Mouse (Mus musculus) midbrain, postnatal 0 days (tissue): ENCODE data around the gene Gcnt2. TPM values are rescaled to one million over a fixed set of nuclear protein-coding genes. Genes with fewer than 3 reads are reported as not detected.

Experiments
- ATAC-seq: fragments of 200-750 bp; cut with Nextera tagmentation; 2 replicates; pipeline ENCODE4 v1.8.0; 2017; ENCODE audit warnings: moderate number of reproducible peaks, mild to moderate bottlenecking, moderate TSS enrichment, moderate library complexity; ENCODE audit not compliant: low FRiP score
- DNase-seq: peaks from one replicate; pipeline ENCODE4 v3.0.0-alpha.2; 2015; ENCODE audit warnings: low spot score
- H3K27ac ChIP-seq: fragments of 300-500 bp; sonication (generic); 2 replicates; pipeline ENCODE4 v1.5.1; 2014; ENCODE audit warnings: low read depth, mild to moderate bottlenecking, low read length, mixed read lengths
- H3K27me3 ChIP-seq: fragments of 300-500 bp; sonication (generic); 2 replicates; pipeline ENCODE4 v1.6.1; 2014; ENCODE audit warnings: low read length, control low read depth, mixed read lengths; ENCODE audit not compliant: insufficient read depth
- H3K36me3 ChIP-seq: fragments of 300-500 bp; sonication (generic); 2 replicates; pipeline ENCODE4 v1.6.1; 2014; ENCODE audit warnings: low read length, control low read depth, mixed read lengths; ENCODE audit not compliant: insufficient read depth
- H3K4me1 ChIP-seq: fragments of 300-500 bp; sonication (generic); 2 replicates; pipeline ENCODE4 v1.6.1; 2014; ENCODE audit warnings: mild to moderate bottlenecking, control low read depth, antibody characterized with exemption, low read length, mixed read lengths; ENCODE audit not compliant: insufficient read depth
- H3K4me2 ChIP-seq: fragments of 300-500 bp; sonication (generic); 2 replicates; pipeline ENCODE4 v1.6.1; 2014; ENCODE audit warnings: low read depth, mild to moderate bottlenecking, low read length, mixed read lengths; ENCODE audit not compliant: poor library complexity, severe bottlenecking
- H3K4me3 ChIP-seq: fragments of 300-500 bp; sonication (generic); 2 replicates; pipeline ENCODE4 v1.5.1; 2014; ENCODE audit warnings: low read depth, mild to moderate bottlenecking, low read length, moderate library complexity
- H3K9ac ChIP-seq: fragments of 300-500 bp; sonication (generic); replicated peaks from 2 replicates; pipeline ENCODE4 v1.6.1; 2014; ENCODE audit warnings: mild to moderate bottlenecking, low read length, moderate library complexity, mixed read lengths; ENCODE audit not compliant: poor library complexity, severe bottlenecking
- H3K9me3 ChIP-seq: fragments of 300-500 bp; sonication (generic); 2 replicates; pipeline ENCODE4 v1.6.1; 2016; ENCODE audit warnings: low read length, control low read depth
- CTCF ChIP-seq: IDR thresholded peaks from 2 replicates; pipeline ENCODE4 v1.5.1; 2016; ENCODE audit warnings: antibody characterized with exemption, mild to moderate bottlenecking
- WGBS: fragments of 180-500 bp; shearing (Covaris S2); extraction: QIAGEN DNeasy Blood & Tissue Kit; methylation state at CpG from one replicate; pipeline ENCODE4 v1.1.7; 2014; 5-methylcytosine and 5-hydroxymethylcytosine counted together
- polyA plus RNA-seq: library from polyadenylated mRNA; unstranded; fragments of >200 nt; fragmentation: Nextera tagmentation; extraction: Ambion mirVana; gene quantifications from 2 replicates; pipeline ENCODE4 v1.2.1, GENCODE M21; 2015
- total RNA-seq: library from RNA; depleted of rRNA; stranded (reverse); fragments of >200 nt; gene quantifications from 2 replicates; pipeline ENCODE4 v1.2.3, GENCODE M21; 2014

The Gcnt2 gene
- total and polyA plus RNA-seq, 2 experiments from 2014 or later = 2.4 to 10.2 TPM

GRCm38 (mm10) chr13:40851961-40852360, 7.6 kb upstream of the Gcnt2 start:
- H3K4me2 ChIP-seq = no peak overlapping the region
- ATAC-seq (no peak), DNase-seq (no peak)
- 80% methylated on average over 13 of the region's 13 CpGs for WGBS
- H3K4me1 ChIP-seq = no peaks in the 10 kb centered on the region
- no peak overlapping the region for H3K4me3 ChIP-seq
- H3K36me3 ChIP-seq = no peaks in the 10 kb centered on the region
- H3K9ac ChIP-seq = no peak overlapping the region
- TF ChIP-seq CTCF = no peak
- no peaks in the 10 kb centered on the region for H3K9me3 ChIP-seq
- H3K27ac ChIP-seq = no peak overlapping the region
- no peaks in the 10 kb centered on the region for H3K27me3 ChIP-seq

DNA sequence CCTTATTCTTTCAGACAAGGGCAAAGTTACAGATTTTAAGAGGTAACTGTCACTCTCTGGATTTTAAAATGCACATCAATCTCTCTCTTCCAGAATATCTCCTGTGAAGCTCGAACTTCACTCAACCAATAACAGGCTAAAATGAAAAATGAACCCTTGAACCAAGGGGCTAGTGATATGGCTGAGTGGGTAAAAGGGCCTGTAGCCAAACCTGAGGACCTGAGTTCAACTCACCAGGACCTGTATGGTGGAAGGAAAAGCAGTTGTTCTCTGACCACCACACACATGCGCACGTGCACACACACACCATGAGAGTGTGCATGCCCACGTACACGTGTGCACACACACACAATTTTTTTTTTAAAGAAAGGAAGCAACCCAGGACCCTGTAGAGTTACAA, 6.8 kb upstream of the Gcnt2 start:
- Histone ChIP-seq H3K4me3 (no peak overlapping the region), H3K9ac (no peak overlapping the region), H3K4me1 (no peaks in the 10 kb centered on the region), H3K9me3 (no peaks in the 10 kb centered on the region), H3K27me3 (no peaks in the 10 kb centered on the region), H3K4me2 (no peak overlapping the region), H3K27ac (no peak overlapping the region), H3K36me3 (no peaks in the 10 kb centered on the region)
- WGBS = 90% methylated on average over 5 of the region's 5 CpGs
- TF ChIP-seq CTCF = no peak
- no peak for DNase-seq
- no peak for ATAC-seq

DNA sequence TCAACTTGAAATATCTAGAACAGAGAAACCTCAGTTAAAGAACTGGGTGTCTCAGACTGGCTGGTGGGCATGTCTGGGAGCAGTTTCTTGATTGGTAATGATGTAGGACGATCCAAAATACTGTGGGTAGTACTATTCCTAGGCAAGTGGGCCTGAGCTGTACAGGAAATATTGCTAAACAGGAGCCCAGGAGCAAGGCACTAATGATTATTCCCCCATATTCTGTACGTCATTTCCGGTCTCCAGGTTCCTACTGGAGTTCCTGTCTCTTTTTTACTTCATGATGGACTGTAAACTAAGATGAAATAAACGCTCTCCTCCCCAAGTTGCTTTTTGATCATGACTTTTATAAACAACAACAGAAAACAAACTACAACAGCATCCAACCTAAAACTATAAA, 5.7 kb upstream of the Gcnt2 start:
- TF ChIP-seq CTCF = no peak
- Histone ChIP-seq H3K4me3 (peak overlapping the region; percentile 40; the same call in 1 of the 2 replicates), H3K4me1 (no peaks in the 10 kb centered on the region), H3K4me2 (peak overlapping the region; percentile 66), H3K9me3 (no peaks in the 10 kb centered on the region), H3K27ac (no peak overlapping the region), H3K36me3 (no peaks in the 10 kb centered on the region), H3K9ac (no peak overlapping the region), H3K27me3 (no peaks in the 10 kb centered on the region)
- no peak for ATAC-seq
- no peak for DNase-seq
- WGBS = 94% methylated on average over 4 of the region's 4 CpGs

DNA sequence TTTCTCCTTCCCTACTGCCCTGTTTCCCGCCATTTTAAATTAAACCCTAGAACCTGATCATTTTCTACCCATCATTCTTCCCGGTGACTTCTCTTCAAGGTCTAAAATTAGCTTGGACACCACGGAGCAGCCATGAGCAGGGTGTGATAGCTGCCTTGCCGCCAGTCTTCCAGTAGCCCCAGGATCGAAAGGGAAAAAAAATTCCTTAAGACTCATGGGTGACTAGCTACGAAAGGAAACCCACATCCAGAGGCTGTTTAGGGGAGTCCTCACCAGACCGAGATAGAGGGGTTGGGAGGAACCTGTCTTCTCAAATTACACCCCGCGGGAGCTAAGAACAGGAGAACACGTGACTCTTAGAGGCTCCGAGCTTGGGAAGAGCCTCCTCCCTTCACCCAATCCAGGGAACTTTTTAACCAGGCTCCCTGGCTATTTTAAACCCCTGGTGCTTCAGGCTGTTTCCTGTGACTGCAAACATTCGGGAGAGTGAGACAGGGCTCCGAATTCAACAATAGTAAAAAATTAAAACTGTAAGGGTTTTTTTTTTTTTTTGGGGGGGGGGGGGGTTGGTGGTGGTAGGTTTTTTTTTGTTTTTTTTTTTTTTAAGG, 5.0 kb upstream of the Gcnt2 start:
- 2% methylated on average over 13 of the region's 13 CpGs for WGBS
- DNase-seq = peak; percentile 57
- ATAC-seq = no peak

GRCm38 (mm10) chr13:40855266-40855665, 4.3 kb upstream of the Gcnt2 start:
- H3K27ac ChIP-seq = no peak overlapping the region
- no peaks in the 10 kb centered on the region for H3K9me3 ChIP-seq
- no peak for TF ChIP-seq CTCF
- H3K36me3 ChIP-seq = no peaks in the 10 kb centered on the region
- no peak overlapping the region for H3K4me3 ChIP-seq
- ATAC-seq = no peak
- no peak for DNase-seq
- 77% methylated on average over 6 of the region's 6 CpGs for WGBS
- no peaks in the 10 kb centered on the region for H3K4me1 ChIP-seq
- no peak overlapping the region for H3K9ac ChIP-seq
- H3K4me2 ChIP-seq = 0 out of 2 replicates have a peak overlapping the region, but pooled peaks have one; percentile 66
- no peaks in the 10 kb centered on the region for H3K27me3 ChIP-seq

More for the DNA sequence above, 5.0 kb upstream of the Gcnt2 start:
- no peak for TF ChIP-seq CTCF
- peak overlapping the region; percentile 33; the same call in 1 of the 2 replicates for H3K9ac ChIP-seq
- no peaks in the 10 kb centered on the region for H3K27me3 ChIP-seq
- H3K36me3 ChIP-seq = no peaks in the 10 kb centered on the region
- H3K4me3 ChIP-seq = peak overlapping the region; percentile 40
- H3K27ac ChIP-seq = no peak overlapping the region
- peak overlapping the region; percentile 66 for H3K4me2 ChIP-seq
- no peaks in the 10 kb centered on the region for H3K9me3 ChIP-seq
- no peaks in the 10 kb centered on the region for H3K4me1 ChIP-seq

DNA sequence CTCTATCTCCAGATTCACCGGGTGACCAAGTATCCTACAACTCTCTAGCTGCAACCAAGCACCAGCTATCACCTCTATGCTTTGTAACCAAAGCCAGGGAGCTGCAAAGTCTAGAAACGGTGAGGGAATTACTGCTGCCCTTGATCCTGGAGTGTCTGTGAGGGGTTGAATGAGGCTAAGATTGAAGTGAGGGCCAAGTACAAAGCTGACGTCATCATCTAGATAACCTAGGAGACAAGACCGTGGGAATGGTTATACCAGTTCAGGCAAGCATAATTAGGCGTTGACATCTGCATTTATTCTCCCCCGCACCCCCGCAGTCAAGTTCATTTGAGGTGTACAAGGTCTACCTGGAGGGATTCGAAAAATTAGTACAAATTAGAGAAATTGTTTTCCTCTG, 2.8 kb upstream of the Gcnt2 start:
- H3K9me3 ChIP-seq = no peaks in the 10 kb centered on the region
- H3K4me1 ChIP-seq = no peaks in the 10 kb centered on the region
- no peak overlapping the region for H3K4me3 ChIP-seq
- no peaks in the 10 kb centered on the region for H3K36me3 ChIP-seq
- WGBS = 84% methylated on average over 8 of the region's 8 CpGs
- DNase-seq = no peak
- H3K9ac ChIP-seq = no peak overlapping the region
- H3K4me2 ChIP-seq = no peak overlapping the region
- no peak overlapping the region for H3K27ac ChIP-seq
- no peak for ATAC-seq
- H3K27me3 ChIP-seq = no peaks in the 10 kb centered on the region
- no peak for TF ChIP-seq CTCF
